Mouse (Mus musculus): ENCODE results near the gene Dnali1. TPM values are rescaled to one million over a fixed set of nuclear protein-coding genes. Genes with fewer than 3 reads are reported as not detected.

Gene Dnali1
- polyA plus RNA-seq (2012; rRNA removed; ENCODE audit: low replicate concordance) = 0.17 TPM in 1 of 2 replicates, not detected in the other

DNA sequence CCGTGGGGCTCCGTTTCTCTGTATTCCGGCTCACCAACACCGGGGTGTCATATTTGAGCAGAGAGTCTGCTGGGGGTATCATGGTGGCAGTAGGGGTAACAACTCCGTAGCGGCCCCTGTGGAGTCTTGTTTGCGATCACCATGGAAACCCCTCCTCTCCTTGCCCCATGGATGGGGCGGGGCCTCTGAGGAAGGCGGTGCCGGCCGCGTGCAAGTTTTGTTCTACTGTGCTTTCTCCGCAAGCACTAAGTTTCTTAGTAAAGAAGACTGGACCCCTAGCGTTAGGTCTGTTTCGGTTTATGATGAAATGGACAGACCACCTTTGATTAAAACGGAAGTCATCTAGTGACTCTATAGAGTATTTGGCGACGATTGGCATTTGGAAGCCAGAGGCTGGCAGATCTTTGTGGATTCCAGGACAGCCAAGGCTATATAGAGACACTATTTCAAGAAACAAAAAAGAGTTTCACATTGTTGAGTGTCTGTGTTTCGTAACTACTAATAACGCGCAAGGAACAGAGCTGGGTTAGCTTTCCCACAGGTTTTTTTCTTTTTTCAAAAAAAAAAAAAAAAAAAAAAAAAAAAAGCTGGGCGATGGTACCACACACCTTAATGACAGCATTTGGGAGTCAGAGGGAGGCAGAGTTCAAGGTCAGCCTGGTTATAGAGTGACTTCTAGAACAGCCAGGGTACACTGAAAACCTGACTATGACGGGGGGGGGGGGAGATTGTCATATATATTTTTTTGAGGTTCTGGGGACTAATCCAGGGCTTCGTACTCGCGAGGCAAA lies at the start of gene Dnali1:
Gene Dnali1 (minus strand): TSS at position 187 of the 791 bp plus-strand sequence.

DNA sequence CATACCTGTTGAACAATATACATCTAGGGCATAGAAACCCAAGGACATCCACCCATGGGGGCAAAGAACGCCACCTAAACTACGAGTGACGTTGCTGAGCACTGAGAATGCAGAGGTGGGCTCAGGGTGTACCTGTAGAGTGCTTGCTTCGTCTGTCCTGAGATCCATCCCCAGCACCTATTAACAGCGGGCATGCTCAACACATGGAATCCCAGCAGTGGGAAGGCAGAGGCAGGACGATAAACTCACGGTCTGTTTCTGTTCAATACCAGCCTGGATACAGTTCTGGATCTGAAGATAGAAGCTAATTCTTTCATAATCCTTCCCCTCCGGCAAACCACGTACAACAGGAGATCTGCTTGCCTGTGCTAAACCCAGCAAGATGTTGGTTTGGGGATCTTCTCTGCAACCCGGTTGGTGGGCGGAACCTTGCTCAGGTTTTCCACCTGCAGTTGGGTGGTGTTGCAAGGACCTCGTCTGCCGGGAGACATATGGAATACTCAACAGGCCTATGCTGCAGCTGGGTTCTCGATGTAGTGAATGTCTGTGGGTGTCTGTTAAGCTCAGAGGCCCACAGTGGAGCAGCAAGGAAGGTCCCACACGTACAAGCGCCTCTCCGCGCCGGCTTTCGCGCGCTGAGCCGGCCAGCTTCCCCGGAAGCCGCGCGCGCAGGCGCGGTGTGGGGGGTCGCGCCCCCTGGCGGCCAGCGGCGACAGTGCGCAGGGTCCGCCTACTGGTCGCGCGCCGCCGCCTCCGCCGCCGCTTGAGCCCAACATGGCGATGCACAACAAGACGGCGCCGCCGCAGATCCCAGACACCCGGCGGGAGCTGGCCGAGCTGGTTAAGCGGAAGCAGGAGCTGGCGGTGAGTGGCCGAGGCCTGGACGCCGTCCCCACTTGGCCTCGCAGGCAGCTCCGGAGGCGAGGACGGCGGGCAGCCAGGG lies 19.2 kb upstream of the Dnali1 start, which contains the start of gene Meaf6:
Gene Meaf6 (plus strand): TSS at position 732 of the 943 bp plus-strand sequence.

DNA sequence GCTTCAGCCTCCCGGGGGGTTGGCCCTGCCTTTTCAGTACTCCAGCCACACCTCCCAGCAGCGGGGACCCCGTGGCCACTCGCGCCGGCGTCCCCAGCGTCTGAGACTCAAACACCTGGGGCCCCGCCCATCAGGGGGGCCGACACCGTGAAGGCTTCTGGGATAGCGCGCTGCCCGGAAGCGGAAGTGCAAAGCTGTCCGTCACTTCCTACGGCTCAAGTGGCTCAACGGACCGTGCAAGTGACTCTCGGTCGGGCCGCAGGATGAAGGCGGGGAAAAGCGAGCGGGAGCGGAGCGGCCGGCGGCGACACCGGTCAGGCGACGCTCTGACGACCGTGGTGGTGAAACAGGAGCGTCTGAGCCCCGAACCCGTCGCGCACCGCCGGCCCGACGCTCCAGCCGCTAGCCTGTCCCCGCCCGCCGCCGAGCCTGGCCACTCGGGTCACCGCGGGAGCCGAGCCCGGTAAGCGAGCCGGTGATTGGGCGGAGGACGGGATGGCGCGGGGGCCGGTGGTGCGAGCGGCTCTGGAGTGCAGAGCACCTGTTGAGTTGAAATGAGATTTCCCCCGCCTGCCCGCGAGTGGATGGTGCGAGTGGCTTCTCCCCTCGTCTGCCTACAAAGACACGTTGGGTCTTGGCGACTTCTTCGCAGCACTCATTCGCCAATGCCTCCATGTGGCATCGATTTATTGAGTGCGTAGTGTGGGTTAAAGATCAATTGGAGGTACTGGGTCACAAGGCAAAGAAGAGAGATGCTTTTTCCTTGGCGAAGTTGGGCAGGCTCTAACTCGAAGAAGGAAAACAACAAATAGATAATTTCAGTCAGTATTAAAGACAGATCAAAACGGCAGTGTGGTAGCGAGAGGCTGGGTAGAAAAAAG lies 1.2 kb upstream of the Dnali1 start, which contains the start of gene Snip1:
Gene Snip1 (plus strand): TSS at position 183 of the 881 bp plus-strand sequence.

DNA sequence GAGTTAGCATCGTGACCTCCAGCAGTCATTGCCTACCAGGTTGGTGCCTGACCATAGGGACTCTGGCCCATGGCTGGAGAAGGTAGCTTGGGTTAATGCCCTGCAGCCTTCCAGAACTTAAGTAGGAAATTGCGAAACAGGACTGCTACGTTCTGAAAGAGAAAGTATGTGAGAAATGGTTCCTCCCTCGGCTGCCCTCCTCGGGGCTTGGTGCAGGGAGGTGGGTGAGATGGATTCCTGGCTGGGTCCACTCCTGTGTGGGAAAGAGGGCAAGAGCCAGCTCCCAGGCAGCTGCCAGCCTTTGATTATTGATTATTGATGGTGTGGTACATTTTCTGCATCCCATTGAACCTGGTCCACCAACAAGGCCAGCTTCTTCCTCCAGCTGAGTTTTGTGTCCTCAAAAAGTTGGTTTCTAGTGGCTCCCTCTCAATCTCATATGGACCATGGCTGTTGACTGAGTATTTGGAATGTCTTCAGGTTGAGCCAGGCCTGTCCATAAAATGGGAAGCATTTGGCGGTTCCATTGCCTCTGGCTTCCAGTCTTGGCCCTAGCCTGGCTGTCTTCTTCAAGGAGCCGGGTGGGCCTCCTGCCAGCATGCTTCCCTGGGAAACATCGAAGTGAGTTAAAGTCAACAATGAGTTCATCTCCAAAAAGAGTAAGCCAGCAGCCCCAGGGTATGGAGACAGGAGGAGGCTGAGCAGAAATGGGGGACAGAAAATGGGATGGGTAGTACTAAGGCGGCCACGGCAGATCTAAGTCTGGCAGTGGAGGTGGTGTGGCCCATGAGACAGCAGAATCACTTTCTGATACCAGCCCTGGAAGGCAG lies 49.5 kb downstream of the Dnali1 start, which contains the start of gene Gnl2:
Gene Gnl2 (plus strand): TSS at position 780 of the 830 bp plus-strand sequence.

Other genes starting within 250 kb of the Dnali1 start
- 32.9 and 51.7 TPM in 2 replicates for gene Yrdc, start 215.0 kb downstream of the Dnali1 start, polyA plus RNA-seq (2012; rRNA removed; ENCODE audit: low replicate concordance)
- gene 1110065P20Rik, start 214.5 kb downstream of the Dnali1 start, polyA plus RNA-seq (2012; rRNA removed; ENCODE audit: low replicate concordance) = 36.2 and 51.3 TPM in 2 replicates
- gene Maneal, start 203.5 kb downstream of the Dnali1 start, polyA plus RNA-seq (2012; rRNA removed; ENCODE audit: low replicate concordance) = 0.99 and 1.1 TPM in 2 replicates
- 0.09 and 0.11 TPM in 2 replicates for gene Epha10, start 184.8 kb downstream of the Dnali1 start, polyA plus RNA-seq (2012; rRNA removed; ENCODE audit: low replicate concordance)
- gene 9930104L06Rik, start 128.7 kb downstream of the Dnali1 start, polyA plus RNA-seq (2012; rRNA removed; ENCODE audit: low replicate concordance) = 9.7 and 11.8 TPM in 2 replicates
- 2.2 and 5.8 TPM in 2 replicates for gene Cdca8, start 126.4 kb downstream of the Dnali1 start, polyA plus RNA-seq (2012; rRNA removed; ENCODE audit: low replicate concordance)
- 2.4 and 3.4 TPM in 2 replicates for gene Rspo1, start 79.3 kb downstream of the Dnali1 start, polyA plus RNA-seq (2012; rRNA removed; ENCODE audit: low replicate concordance)
- 10.1 and 20.9 TPM in 2 replicates for gene Gnl2, start 49.1 kb downstream of the Dnali1 start, polyA plus RNA-seq (2012; rRNA removed; ENCODE audit: low replicate concordance)
- 8.2 and 10.9 TPM in 2 replicates for gene Snip1, start 969 bp upstream of the Dnali1 start, polyA plus RNA-seq (2012; rRNA removed; ENCODE audit: low replicate concordance)
- 10.8 and 20.1 TPM in 2 replicates for gene Meaf6, start 19.4 kb upstream of the Dnali1 start, polyA plus RNA-seq (2012; rRNA removed; ENCODE audit: low replicate concordance)
- 15.6 and 26.2 TPM in 2 replicates for gene Zc3h12a, start 62.1 kb upstream of the Dnali1 start, polyA plus RNA-seq (2012; rRNA removed; ENCODE audit: low replicate concordance)